Mouse (Mus musculus): ENCODE data around the gene Ccdc63.

GRCm38 (mm10) chr5:122093734-122094133, 46.9 kb downstream of the Ccdc63 start:
- no peak for TF ChIP-seq CTCF (IDR thresholded peaks at IDR 0.05; ENCODE audit: low read depth, low read length)
- no peak for TF ChIP-seq GATA1 (IDR thresholded peaks at IDR 0.05; ENCODE audit: borderline replicate concordance, low read length)
